Mouse (Mus musculus) heart, embryonic 12.5 days (tissue): Measurements from ENCODE around the gene Sh2d3c. TPM values are rescaled to one million over a fixed set of nuclear protein-coding genes. Genes with fewer than 3 reads are reported as not detected.

Source experiments
- ATAC-seq: fragments of 200-750 bp; cut with Nextera tagmentation; 2 replicates; pipeline ENCODE4 v1.8.0; 2017; ENCODE audit warnings: moderate TSS enrichment, moderate library complexity; ENCODE audit not compliant: insufficient number of reproducible peaks, low FRiP score
- H3K27ac ChIP-seq: fragments of 300-500 bp; sonication (generic); 2 replicates; pipeline ENCODE4 v1.5.1; 2016; ENCODE audit warnings: mild to moderate bottlenecking, moderate library complexity; ENCODE audit not compliant: poor library complexity, severe bottlenecking
- H3K27me3 ChIP-seq: fragments of 300-500 bp; sonication (generic); replicated peaks from 2 replicates; pipeline ENCODE4 v1.6.1; 2016; ENCODE audit warnings: mild to moderate bottlenecking, moderate library complexity
- H3K36me3 ChIP-seq: fragments of 300-500 bp; sonication (generic); 2 replicates; pipeline ENCODE4 v1.6.1; 2016; ENCODE audit warnings: mild to moderate bottlenecking, moderate library complexity
- H3K4me1 ChIP-seq: fragments of 300-500 bp; sonication (generic); replicated peaks from 2 replicates; pipeline ENCODE4 v1.6.1; 2016; ENCODE audit warnings: mild to moderate bottlenecking
- H3K4me2 ChIP-seq: fragments of 300-500 bp; sonication (generic); 2 replicates; pipeline ENCODE4 v1.6.1; 2016; ENCODE audit warnings: mild to moderate bottlenecking, moderate library complexity
- H3K4me3 ChIP-seq: fragments of 300-500 bp; sonication (generic); 2 replicates; pipeline ENCODE4 v1.5.1; 2016; ENCODE audit warnings: mild to moderate bottlenecking
- H3K9ac ChIP-seq: fragments of 300-500 bp; sonication (generic); 2 replicates; pipeline ENCODE4 v1.6.1; 2016; ENCODE audit warnings: mild to moderate bottlenecking, moderate library complexity
- H3K9me3 ChIP-seq: fragments of 300-500 bp; sonication (generic); replicated peaks from 2 replicates; pipeline ENCODE4 v1.6.1; 2016; ENCODE audit warnings: mild to moderate bottlenecking, moderate library complexity
- WGBS: fragments of 180-500 bp; shearing (Covaris S2); methylation state at CpG from one replicate; pipeline ENCODE4 v1.1.7; 2016; 5-methylcytosine and 5-hydroxymethylcytosine counted together
- polyA plus RNA-seq: library from polyadenylated mRNA; unstranded; fragments of >200 nt; fragmentation: Nextera tagmentation; extraction: Ambion mirVana; gene quantifications from 2 replicates; pipeline ENCODE4 v1.2.1, GENCODE M21; 2016

The Sh2d3c gene
- polyA plus RNA-seq, 1 experiment from 2014 or later: 36.0 TPM

DNA sequence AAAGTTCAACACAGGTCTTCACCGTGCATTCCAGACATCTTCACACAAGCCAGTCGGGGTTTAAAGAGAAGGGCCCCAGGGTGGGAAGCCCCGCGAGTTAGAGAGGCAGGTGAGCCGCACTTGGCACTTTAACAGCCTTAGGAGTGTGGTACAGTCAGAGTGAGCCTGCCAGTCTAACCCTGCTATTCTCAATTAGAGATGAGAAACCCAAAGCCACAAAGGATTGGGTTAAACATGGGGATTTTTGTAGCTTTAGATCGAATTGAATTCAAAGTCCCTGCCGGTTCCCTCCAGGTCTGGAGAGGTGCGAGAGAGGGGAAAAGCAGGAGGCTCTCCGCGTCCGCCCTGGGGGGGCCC is 20.0 kb downstream of the Sh2d3c start, which contains the start of gene 6330409D20Rik:
6330409D20Rik (minus strand) TSS at position 101 of the 357 bp plus-strand sequence.
- no peaks in the 10 kb centered on the region for H3K9me3 ChIP-seq
- peaks cover 44% of the 10 kb centered on the region for H3K27me3 ChIP-seq
- peaks cover 17% of the 10 kb centered on the region for H3K36me3 ChIP-seq
- peak within 1 kb of the TSS; percentile 76 for H3K4me2 ChIP-seq
- WGBS: 14% methylated on average over 11 of the region's 11 CpGs
- H3K27ac ChIP-seq: no peak within 1 kb of the TSS
- H3K4me1 ChIP-seq: peaks cover 35% of the 10 kb centered on the region
- peak within 1 kb of the TSS; percentile 62 for H3K9ac ChIP-seq
- peak within 1 kb of the TSS; percentile 52 for H3K4me3 ChIP-seq
- no peak for ATAC-seq

DNA sequence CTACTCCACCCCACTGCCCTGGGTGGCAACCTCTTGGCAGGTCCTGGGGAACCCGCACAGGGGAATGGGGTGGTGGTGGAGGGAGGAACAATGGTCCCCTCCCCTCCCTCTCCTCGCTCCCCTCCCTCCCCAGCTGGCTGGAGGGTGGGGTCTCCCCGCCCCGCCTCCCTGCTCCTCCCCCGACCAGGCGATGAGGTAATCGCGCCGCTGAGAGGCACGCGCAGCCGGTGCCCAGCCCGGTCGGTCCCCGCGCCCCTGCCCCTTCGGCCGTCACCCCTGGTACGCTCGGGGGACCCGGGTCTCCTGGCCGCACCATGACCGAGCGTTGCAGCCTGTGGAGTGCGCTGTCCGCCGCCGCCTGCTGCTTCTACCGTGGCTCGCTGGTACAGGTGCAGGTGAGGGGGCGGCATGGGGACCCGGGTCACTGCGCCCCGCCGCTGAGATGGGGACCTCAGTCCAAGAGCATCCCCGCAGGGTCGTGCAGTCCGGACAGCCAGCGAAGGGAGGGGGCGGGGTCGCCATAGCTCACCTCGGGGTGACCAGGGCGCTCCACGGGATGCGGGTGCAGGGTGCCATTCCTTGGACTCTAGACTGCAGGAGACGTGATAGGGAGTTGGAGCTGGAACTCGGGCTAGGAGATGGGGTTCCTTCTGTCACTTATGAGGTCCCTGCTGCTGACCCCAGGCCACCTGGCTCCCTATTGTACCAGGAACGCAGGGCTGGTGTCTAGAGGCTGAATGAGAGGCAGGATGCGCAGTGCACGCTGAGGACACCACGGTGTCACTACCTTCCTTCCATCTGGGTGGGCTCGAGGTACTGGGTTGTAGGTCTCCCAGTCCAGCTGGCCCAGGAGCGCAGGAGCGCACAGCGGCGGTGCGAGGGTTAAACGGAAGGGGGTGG is 20.7 kb downstream of the Sh2d3c start:
- peak overlapping the region; percentile 76 for H3K4me2 ChIP-seq
- H3K4me1 ChIP-seq: peaks cover 29% of the 10 kb centered on the region
- WGBS: 11% methylated on average over 56 of the region's 58 CpGs
- H3K9ac ChIP-seq: peak overlapping the region; percentile 62
- ATAC-seq: peak; percentile 51
- peaks cover 44% of the 10 kb centered on the region for H3K27me3 ChIP-seq
- H3K36me3 ChIP-seq: peaks cover 23% of the 10 kb centered on the region
- no peaks in the 10 kb centered on the region for H3K9me3 ChIP-seq
- peak overlapping the region; percentile 52 for H3K4me3 ChIP-seq
- no peak overlapping the region for H3K27ac ChIP-seq

DNA sequence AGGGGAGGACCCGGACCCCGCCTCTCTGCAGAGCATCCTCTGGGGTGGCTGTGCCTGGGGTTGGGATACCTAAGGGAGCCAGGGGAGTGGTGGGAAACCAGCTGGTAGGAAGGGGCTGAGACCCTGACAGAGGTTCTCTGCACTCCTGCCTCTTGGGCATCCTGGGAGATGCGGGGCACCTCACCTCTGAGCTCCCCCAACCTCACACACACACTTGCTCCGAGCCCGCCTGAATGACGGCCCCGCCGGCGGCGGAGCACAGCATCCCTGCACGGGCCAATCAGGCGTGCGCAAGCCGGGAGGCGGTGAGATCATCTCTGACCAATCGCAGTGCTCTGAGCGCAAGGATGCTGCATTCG is 21.3 kb downstream of the Sh2d3c start:
- H3K27ac ChIP-seq: no peak overlapping the region
- peak overlapping the region; percentile 52 for H3K4me3 ChIP-seq
- WGBS: 15% methylated on average over 18 of the region's 18 CpGs
- peaks cover 23% of the 10 kb centered on the region for H3K4me1 ChIP-seq
- peaks cover 44% of the 10 kb centered on the region for H3K27me3 ChIP-seq
- H3K9me3 ChIP-seq: no peaks in the 10 kb centered on the region
- 0 out of 2 replicates have a peak overlapping the region, but pooled peaks have one; percentile 62 for H3K9ac ChIP-seq
- peaks cover 30% of the 10 kb centered on the region for H3K36me3 ChIP-seq
- peak overlapping the region; percentile 76 for H3K4me2 ChIP-seq
- ATAC-seq: peak; percentile 13; the same call in 1 of the 2 replicates

DNA sequence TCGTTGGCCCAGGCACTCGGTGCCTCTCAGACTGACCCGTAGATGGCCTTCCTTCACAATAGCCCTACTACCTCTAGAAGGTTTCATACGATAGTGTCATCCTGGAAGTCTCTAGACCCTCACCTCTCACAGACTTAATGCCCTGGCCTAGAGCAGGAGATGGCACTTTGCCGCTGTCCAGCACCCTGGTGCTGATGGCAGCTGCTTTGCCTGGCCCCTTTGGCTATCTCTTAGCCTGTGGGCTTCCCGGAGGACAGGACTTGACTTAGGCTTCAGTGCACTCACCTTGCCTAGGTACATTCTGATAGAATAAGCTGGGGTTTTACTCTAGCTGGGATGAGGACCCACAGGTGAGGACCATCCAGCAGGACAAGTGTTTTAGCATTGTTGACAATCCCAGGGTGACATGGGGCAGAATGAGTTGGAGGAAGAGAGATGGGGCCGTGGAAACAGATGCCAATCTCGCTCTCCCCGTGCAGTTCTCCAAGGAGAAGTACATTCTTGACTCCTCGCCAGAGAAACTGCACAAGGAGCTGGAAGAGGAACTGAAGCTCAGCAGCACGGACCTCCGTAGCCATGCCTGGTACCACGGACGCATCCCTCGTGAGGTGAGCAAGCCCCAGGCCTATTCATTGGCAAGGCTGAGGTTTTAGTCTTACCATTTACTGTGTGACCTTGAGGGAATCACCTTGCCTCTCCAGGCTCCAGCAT is 23.6 kb downstream of the Sh2d3c start:
- no peak overlapping the region for H3K27ac ChIP-seq
- peaks cover 18% of the 10 kb centered on the region for H3K4me1 ChIP-seq
- ATAC-seq: no peak
- H3K27me3 ChIP-seq: peaks cover 44% of the 10 kb centered on the region
- H3K9me3 ChIP-seq: no peaks in the 10 kb centered on the region
- no peak overlapping the region for H3K4me2 ChIP-seq
- H3K4me3 ChIP-seq: no peak overlapping the region
- 68% methylated on average over 15 of the region's 15 CpGs for whole genome bisulfite sequencing
- peaks cover 40% of the 10 kb centered on the region for H3K36me3 ChIP-seq
- no peak overlapping the region for H3K9ac ChIP-seq

DNA sequence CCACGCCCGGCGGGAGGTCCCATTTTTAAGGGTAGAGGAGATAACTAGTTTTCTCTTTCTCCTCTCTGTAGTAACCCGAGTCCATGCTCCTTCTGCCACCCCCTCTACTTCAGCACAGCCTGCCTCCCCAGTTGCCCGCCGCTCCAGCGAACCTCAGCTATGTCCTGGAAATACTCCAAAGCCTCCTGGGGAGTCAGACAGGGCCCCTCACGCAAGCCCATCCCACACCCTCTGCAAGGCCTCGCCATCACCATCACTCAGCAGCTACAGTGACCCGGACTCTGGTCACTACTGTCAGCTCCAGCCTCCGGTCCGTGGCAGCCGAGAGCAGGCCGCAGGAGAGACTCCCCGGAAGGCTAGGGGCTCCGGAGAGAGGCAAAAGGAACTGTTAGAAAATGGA is 28.2 kb downstream of the Sh2d3c start:
- H3K36me3 ChIP-seq: peaks cover 72% of the 10 kb centered on the region

DNA sequence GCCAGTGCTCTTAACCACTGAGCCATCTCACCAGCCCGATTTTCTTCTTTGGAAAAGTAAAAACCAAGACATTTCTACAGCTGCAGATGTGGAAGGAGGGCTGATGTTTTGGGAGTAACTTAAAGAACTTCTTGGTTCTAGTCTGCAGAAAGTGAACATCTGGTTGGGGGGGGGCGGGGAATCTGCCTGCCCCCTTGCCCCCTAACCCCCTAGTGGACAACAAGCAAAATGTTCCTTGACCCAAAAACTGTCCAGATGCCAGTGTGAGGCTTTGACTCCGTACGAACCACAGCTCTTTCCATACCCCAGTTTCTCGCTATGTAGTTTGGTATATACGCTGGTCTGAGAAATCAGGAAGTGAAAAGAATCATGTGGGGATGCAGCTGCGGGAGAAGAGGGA is 29.3 kb downstream of the Sh2d3c start:
- no peak overlapping the region for H3K9ac ChIP-seq
- no peak overlapping the region for H3K4me3 ChIP-seq
- no peak overlapping the region for H3K27ac ChIP-seq
- no peaks in the 10 kb centered on the region for H3K9me3 ChIP-seq
- WGBS: 70% methylated on average over 7 of the region's 7 CpGs
- peaks cover 10% of the 10 kb centered on the region; the same call in 1 of the 2 replicates for H3K4me1 ChIP-seq
- H3K36me3 ChIP-seq: peaks cover 80% of the 10 kb centered on the region
- no peak for ATAC-seq
- 0 out of 2 replicates have a peak, but pooled peaks cover 4% of the 10 kb centered on the region for H3K27me3 ChIP-seq
- no peak overlapping the region for H3K4me2 ChIP-seq

More for the DNA sequence above, 28.2 kb downstream of the Sh2d3c start:
- 77% methylated on average over 16 of the region's 16 CpGs for WGBS
- peaks cover 4% of the 10 kb centered on the region; the same call in 1 of the 2 replicates for H3K27me3 ChIP-seq
- no peak overlapping the region for H3K4me3 ChIP-seq
- peaks cover 10% of the 10 kb centered on the region; the same call in 1 of the 2 replicates for H3K4me1 ChIP-seq
- no peak overlapping the region for H3K4me2 ChIP-seq
- no peaks in the 10 kb centered on the region for H3K9me3 ChIP-seq
- ATAC-seq: no peak
- no peak overlapping the region for H3K27ac ChIP-seq
- H3K9ac ChIP-seq: no peak overlapping the region

DNA sequence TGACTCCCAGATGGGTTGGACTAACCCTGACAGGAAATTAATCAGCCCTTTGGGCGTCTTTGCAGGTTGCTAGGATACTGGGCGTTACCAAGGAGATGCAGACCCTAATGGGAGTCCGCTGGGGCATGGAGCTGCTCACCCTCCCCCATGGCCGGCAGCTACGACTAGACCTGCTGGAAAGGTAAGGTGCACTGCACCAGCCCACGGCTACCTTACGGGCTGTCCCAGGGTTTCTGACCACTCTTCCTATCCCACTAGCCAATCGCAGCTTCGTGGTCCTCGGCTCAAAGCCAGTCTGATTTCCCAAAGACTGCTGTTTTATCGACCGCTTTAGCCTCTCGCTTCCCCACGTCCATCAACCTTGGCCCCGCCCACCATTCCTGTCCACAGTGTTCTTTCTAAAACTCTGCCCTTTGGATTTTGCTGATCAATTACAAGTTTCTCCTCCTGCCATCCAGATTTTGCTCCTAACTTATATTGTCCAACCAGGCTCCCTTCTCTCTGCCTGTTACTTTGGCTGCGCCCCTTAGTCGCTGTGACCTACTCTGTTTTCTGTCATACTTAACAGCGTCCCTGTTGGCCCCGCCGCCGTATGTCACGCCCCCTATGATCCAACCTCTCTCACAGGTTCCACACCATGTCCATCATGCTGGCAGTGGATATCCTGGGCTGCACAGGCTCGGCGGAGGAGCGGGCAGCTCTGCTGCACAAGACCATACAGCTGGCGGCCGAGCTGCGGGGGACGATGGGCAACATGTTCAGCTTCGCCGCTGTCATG is 30.2 kb downstream of the Sh2d3c start:
- Histone ChIP-seq H3K27me3 (0 out of 2 replicates have a peak, but pooled peaks cover 3% of the 10 kb centered on the region), H3K4me2 (peak overlapping the region; percentile 65), H3K36me3 (peaks cover 71% of the 10 kb centered on the region), H3K9me3 (no peaks in the 10 kb centered on the region), H3K9ac (peak overlapping the region; percentile 62), H3K27ac (peak overlapping the region; percentile 55; the same call in 1 of the 2 replicates), H3K4me1 (peaks cover 10% of the 10 kb centered on the region; the same call in 1 of the 2 replicates), H3K4me3 (peak overlapping the region; percentile 53)
- ATAC-seq: peak; percentile 52; the same call in 1 of the 2 replicates
- WGBS: 17% methylated on average over 31 of the region's 31 CpGs

DNA sequence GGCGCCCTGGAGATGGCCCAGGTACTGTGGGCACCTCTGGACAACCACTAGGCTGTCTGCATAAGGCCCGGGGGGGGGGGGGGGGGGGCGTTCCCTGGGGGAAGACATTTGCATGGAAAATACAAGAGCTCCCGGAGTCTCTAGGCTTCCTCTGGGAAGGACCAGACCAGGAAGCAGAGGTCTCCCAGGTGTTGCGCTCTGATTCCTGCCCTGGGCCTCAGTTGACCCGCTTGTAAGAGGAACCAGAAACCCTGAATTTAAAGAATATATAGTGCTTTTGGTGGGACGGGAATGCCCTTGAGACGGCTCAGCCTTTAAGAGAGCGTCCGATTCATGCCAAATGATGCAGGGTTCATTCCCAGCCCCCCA is 30.8 kb downstream of the Sh2d3c start:
- WGBS: 38% methylated on average over 9 of the region's 10 CpGs
- Histone ChIP-seq H3K27ac (peak overlapping the region; percentile 55; the same call in 1 of the 2 replicates), H3K4me3 (peak overlapping the region; percentile 53), H3K4me2 (peak overlapping the region; percentile 65), H3K9ac (peak overlapping the region; percentile 62), H3K36me3 (peaks cover 65% of the 10 kb centered on the region), H3K9me3 (no peaks in the 10 kb centered on the region), H3K27me3 (0 out of 2 replicates have a peak, but pooled peaks cover 3% of the 10 kb centered on the region), H3K4me1 (peaks cover 10% of the 10 kb centered on the region; the same call in 1 of the 2 replicates)
- no peak for ATAC-seq

DNA sequence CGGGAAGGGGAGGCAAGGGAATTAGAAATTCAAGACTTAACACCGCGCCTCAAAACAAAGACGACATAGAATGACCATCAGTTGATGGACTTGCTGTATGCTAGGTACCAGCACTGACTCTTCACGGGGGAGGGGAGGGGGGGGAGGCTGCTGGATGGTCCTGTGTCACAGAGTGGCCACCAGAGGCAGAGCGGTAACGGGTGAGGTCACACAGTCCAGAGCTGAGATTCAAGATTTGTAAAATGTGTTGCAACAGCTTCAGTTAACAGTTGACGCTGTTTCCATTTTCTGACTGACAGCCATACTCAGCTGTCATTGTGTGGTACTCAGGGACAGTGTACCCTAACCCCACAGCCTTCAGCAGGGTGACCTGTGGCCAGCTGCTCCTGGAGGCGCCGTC is 31.3 kb downstream of the Sh2d3c start:
- 67% methylated on average over 10 of the region's 10 CpGs for WGBS
- ATAC-seq: no peak
- Histone ChIP-seq H3K4me1 (peaks cover 10% of the 10 kb centered on the region; the same call in 1 of the 2 replicates), H3K9ac (no peak overlapping the region), H3K4me2 (peak overlapping the region; percentile 65), H3K4me3 (no peak overlapping the region), H3K9me3 (no peaks in the 10 kb centered on the region), H3K27me3 (0 out of 2 replicates have a peak, but pooled peaks cover 3% of the 10 kb centered on the region), H3K36me3 (peaks cover 60% of the 10 kb centered on the region), H3K27ac (no peak overlapping the region)

DNA sequence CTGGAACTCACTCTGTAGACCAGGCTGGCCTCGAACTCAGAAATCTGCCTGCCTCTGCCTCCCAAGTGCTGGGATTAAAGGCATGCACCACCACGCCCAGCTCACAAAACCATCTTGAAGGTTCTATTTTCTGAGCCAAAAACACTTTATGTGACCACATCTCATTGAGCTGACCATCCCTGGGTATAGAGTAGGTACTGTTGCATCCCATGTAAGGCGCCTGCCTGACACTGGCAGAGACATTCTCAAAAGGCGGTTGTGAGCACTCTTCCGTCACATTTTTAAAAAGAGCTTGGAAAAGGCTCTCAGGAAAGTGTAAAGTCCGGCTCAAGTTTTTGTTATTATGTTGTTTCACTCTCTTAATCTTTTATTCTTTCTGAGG is 35.8 kb downstream of the Sh2d3c start:
- peaks cover 48% of the 10 kb centered on the region for H3K36me3 ChIP-seq
- no peak overlapping the region for H3K4me3 ChIP-seq
- H3K9me3 ChIP-seq: no peaks in the 10 kb centered on the region

More for the DNA sequence above, 35.8 kb downstream of the Sh2d3c start:
- no peak; the same call in 1 of the 2 replicates for ATAC-seq
- Histone ChIP-seq H3K27ac (no peak overlapping the region), H3K4me2 (peak overlapping the region; percentile 37), H3K27me3 (0 out of 2 replicates have a peak, but pooled peaks cover 3% of the 10 kb centered on the region), H3K4me1 (peaks cover 19% of the 10 kb centered on the region), H3K9ac (no peak overlapping the region)
- 40% methylated on average over 6 of the region's 6 CpGs for WGBS
